Mouse (Mus musculus) layer of hippocampus, postnatal 14 days (tissue): ENCODE measurements around the gene Gm21560. TPM values are rescaled to one million over a fixed set of nuclear protein-coding genes. Genes with fewer than 3 reads are reported as not detected.
"Not testable (repeated sequence)": the region's sequence is repeated elsewhere in the genome, so short reads cannot be mapped to it uniquely, and the experiment has no call there.

Experiments used
- DNase-seq, 2 experiments: peaks; one replicate each; pipeline ENCODE4 v3.0.0; 2021 to 2022; ENCODE audit warnings: low spot score in 2 of 2, mixed read lengths in 1 of 2
- long read RNA-seq, 2 experiments: library from polyadenylated mRNA; stranded (forward); transcript quantifications; one replicate each; pipeline ENCODE4 v2.0.0; 2021
- total RNA-seq, 2 experiments: library from RNA; stranded (reverse); gene quantifications; 2 replicates each; pipeline ENCODE4 v1.2.3; 2021

The Gm21560 gene
- 1 to 10 TPM; 1.8 to 2.4 TPM for total RNA-seq
- long read RNA-seq, experiment 1, result 0 reads
- long read RNA-seq, experiment 2, result 0 reads

DNA sequence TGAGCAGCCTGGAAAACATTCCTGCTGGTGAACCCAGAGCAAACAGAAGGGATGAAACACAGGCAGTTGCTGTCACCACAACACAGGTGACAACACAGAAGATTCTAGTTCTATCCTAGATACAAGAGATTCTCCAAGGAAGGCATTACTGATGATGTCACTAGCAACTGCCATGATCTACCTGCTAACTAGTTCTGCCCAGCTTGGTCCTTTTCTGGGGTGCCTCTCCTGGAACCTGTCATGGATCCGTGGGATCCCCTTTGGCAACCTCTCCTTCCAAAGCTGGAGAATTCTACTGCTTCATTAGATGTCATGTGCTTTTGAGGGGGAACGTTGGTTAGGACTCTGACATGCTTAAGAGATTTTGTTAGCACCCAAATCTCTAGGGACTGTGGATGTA is at the start of gene Gm21560:
Gene Gm21560 (minus strand): TSS at position 101 of the 400 bp plus-strand sequence.
- DNase-seq, result not testable (repeated sequence)

DNA sequence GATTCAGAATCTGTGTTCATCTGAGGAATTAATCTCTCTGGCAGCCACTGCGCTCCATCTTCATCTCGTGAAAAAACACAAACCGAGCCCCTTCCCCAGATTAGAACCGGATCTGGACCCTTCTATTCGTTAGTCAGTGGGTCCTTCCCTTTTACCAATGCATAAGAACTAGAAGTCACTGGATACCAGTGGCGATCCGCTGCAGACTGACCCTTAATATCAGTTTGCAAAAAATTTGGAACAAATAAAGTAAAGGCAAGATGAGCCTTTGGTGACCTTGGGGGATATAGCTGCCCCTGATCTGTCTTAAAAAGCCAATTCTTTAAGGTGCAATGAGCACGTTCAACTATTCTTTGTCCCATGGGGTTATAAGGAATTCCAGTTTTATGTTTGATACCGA is 55.6 kb downstream of the Gm21560 start:
- DNase-seq, result not testable (repeated sequence)

DNA sequence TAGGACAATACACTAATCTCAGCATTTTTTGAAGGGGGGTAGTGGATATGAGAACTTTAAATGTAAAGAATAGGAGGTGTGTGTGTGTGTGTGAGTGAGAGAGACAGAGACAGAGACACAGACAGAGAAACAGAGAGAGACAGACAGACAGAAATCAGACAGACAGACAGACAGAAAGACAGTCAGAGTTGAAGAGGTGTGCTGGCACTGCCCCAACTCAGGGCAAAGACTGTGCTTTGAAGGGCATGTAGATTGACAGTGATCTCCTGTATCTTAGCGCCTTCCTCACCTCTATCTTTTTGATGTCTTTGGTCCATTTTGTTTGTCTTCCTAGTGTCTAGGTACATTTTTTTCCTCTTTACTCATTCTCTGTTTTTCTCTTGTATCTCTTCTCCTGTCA is 58.0 kb downstream of the Gm21560 start:
- DNase-seq, result not testable (repeated sequence)

Other genes starting within 250 kb of the Gm21560 start
- gene Gm3453, start 240.2 kb downstream of the Gm21560 start, total RNA-seq, result under 1 TPM in 1 of 2 experiments, not detected in 1; 0.24 TPM
- not detected for gene Gm6337, start 161.0 kb downstream of the Gm21560 start, total RNA-seq
- gene Gm8206, start 125.3 kb downstream of the Gm21560 start, total RNA-seq, result under 1 TPM; 0.30 to 0.98 TPM
- 1 to 10 TPM; 1.1 to 1.7 TPM for gene Gm3468, start 110.6 kb downstream of the Gm21560 start, total RNA-seq
- not detected for gene Gm3476, start 93.5 kb downstream of the Gm21560 start, total RNA-seq
- gene Gm3411, start 68.0 kb upstream of the Gm21560 start, total RNA-seq, result 1 to 10 TPM; 2.2 to 4.8 TPM
- gene Gm21103, start 85.6 kb upstream of the Gm21560 start, total RNA-seq, result not detected
- gene Gm3618, start 124.4 kb upstream of the Gm21560 start, total RNA-seq, result not detected
- not detected for gene Gm16440, start 171.0 kb upstream of the Gm21560 start, total RNA-seq
- under 1 TPM in 1 of 2 experiments, not detected in 1; 0.91 TPM for gene Gm3591, start 193.2 kb upstream of the Gm21560 start, total RNA-seq
- not detected for gene Gm3594, start 225.3 kb upstream of the Gm21560 start, total RNA-seq